Mouse (Mus musculus): ENCODE data around the gene 1700018B08Rik. TPM values are rescaled to one million over a fixed set of nuclear protein-coding genes. Genes with fewer than 3 reads are reported as not detected.

1700018B08Rik gene
- not detected for total RNA-seq (2021)
- long read RNA-seq, experiment 1: 0 reads
- long read RNA-seq, experiment 2: 0 reads

DNA sequence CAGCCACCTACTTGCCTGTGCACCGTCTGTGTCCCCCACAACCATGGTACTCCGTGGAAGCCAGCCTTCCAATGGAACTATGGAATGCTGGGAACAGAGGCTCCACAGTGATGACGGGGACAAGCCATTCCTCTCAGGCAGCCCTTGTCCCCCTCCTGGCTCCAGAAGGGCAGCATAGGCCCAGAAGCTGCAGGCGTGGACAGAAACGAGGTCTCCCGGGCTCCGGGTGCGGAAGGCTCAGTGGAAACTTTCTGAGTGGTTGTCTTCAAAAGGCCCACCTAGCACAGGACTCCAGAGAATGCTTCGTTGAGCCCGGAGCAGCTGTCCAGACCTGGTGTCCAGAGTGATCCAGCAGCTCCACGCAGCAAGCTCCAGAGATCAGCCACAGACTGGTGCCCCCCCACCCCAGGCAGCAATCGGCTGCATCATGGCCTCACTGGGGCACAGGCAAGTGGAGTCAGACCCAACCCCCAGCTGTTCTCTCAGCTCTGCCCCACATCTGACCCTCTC lies at the start of gene 1700018B08Rik:
Gene 1700018B08Rik (minus strand): TSS at position 45 of the 510 bp plus-strand sequence.
- DNase-seq (ENCODE audit: low spot score in 2 of 2): no peak

DNA sequence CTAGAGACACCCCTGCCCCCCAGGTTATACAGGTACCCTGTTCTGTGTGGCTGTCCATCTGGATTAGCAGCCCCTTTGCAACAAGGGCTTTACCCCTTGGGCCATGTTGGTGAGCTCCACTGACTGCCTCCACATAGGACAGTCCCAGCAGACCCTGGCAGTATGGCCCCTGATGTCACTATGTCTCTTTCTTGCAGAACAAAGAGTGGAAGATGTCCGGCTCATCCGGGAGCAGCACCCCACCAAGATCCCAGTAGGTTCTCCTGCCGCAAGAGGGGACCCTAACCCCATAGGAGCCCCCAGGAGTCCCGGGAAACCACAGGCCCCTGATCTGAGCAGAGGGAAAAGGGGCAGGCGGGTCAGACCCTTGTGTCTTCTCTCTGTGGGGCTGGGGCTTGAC lies 49.2 kb upstream of the 1700018B08Rik start:
- no peak for DNase-seq (ENCODE audit: low spot score in 2 of 2)

DNA sequence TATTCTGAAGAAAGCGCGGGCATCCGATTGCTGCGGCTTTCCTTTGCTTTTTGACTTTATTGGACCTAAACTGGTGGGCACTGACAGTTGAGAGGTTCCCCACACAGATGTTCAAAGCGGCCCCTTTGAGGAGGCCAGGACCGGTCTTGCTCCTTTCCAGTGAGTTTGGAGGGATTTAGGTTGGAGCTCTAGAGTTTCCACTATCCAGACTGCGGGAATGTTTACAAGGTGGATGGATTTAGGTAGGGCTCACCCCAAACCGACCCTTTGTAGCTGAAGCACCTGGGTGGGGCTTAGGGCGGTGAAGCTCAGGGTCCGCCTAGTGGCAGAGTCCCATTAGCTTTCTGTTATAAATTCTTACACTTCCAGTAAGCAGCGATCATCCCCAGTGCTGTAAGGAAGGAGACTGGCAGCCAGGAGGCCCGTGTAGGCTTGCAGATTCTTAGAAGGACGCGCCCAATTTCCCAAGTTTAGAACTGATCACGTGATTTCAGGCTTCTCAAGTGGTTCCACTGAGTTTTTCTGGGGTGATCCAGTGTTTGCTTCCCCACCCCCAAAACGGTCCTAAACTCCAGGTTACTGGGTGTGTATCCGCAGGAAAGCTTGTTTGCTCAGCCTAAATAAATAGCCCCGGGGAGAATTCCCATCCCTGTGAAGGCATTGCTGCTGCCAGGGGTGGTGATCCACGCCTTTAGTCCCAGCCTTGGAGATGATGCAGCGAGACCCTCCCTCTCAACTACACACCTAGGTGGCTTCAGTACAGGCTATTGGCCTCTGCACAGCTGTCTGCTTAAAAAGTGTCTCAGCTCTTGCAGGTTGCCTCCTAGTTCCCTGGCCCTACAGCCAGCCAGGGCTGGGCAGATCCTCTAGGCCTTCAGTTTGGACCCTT lies 47.3 kb upstream of the 1700018B08Rik start:
- DNase-seq (ENCODE audit: low spot score in 2 of 2): no peak

GRCm38 (mm10) chr8:121590203-121591177 lies 46.4 kb upstream of the 1700018B08Rik start, which contains the start of gene Map1lc3b:
Gene Map1lc3b (plus strand): TSS chr8:121590361.
- DNase-seq (ENCODE audit: low spot score in 2 of 2): peak; percentile 96 to 97

DNA sequence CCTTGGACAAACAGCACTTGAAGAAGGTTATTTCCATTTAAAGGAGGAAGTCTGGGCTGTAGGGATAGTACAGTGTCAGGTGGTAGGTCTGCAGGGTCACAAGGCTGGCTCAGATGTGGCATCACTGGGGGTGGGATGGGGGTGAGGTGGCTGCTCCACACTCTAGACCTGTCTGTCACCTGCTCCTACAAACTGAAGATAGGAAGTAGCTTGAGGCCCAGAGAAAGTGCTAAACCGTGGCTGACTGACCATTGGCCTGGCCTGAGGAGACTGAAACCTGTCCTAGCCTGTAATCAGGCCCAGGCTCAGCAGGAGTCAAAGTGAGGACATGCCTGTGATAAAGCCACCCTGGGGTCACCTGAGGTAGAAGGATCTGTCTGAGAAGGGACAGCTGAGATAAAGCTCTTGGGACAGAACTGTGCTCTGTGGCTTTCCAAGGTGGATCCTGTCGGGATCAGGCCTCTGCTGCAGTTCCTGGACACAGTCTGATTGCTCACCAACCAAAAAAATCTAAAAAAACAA lies 45.1 kb upstream of the 1700018B08Rik start:
- DNase-seq (ENCODE audit: low spot score in 2 of 2): no peak

- no peak for DNase-seq (ENCODE audit: low spot score in 2 of 2)
Observed at GRCm38 (mm10) chr8:121588750-121589149, 44.6 kb upstream of the 1700018B08Rik start.

GRCm38 (mm10) chr8:121585159-121585825 lies 41.2 kb upstream of the 1700018B08Rik start:
- DNase-seq (ENCODE audit: low spot score in 2 of 2): peak; percentile 100

GRCm38 (mm10) chr8:121584730-121585129 lies 40.6 kb upstream of the 1700018B08Rik start:
- no peak for DNase-seq (ENCODE audit: low spot score in 2 of 2)

DNA sequence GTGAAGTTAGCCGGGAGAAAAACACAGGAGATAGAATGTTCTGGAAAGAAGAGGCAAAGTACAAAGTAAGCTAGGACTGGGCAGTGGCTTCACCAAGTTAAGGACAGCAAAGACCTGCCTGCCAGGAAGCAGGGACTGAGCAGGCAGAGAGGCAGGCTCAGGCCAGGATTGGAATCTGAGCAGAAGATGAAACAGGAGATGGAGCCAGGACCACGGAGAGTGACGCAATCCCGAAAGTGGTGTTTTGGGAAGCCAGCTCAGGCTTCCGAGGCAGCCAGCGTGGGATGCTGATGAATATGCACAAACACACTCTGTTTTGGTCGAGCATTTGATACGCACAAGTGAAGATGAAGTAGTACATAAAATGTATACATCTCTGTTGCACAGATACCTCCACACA lies 39.5 kb upstream of the 1700018B08Rik start:
- DNase-seq (ENCODE audit: low spot score in 2 of 2): peak; percentile 43 to 59

- DNase-seq (ENCODE audit: low spot score in 2 of 2): no peak
Observed at GRCm38 (mm10) chr8:121580465-121580864, 36.3 kb upstream of the 1700018B08Rik start.

DNA sequence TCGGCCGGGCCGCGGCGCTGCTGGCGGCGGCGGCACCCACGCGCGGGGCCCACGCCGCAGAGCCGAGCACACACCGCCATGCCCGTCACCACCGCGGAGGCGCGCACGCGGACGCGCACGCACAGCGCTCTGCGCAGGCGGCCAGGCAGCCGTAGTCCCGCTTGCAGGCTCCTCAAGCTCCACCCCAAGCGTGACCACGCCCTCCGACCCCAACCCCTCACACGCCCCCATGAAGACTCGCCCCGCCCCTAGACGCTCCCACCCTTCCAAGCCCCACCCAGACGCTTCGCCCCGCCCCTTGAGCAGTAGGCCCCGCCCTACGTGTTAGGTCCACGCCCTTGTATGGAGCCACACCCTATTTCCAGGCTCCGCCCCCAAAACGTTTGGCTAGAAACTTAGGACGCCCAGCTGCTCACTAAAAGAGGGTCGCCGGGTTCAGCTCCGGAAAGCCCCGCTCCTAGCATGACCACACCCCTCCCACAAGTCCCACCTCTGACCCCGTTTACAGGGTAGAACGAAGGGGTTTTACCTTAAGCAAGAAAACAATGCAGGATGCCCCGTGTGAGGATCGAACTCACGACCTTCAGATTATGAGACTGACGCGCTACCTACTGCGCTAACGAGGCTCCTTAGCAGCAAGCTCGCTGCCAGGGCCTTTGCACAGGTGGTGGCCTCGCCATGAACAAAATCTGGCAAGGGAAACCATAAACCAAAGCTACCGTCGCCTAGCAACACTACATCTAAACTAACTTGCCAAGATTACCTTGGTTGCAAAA lies 34.7 kb upstream of the 1700018B08Rik start, which contains the start of gene Fbxo31:
Gene Fbxo31 (minus strand): TSS at position 131 of the 776 bp plus-strand sequence.
- DNase-seq (ENCODE audit: low spot score in 2 of 2): peak; percentile 90 to 95

GRCm38 (mm10) chr8:121577751-121578675 lies 33.9 kb upstream of the 1700018B08Rik start:
- no peak for DNase-seq (ENCODE audit: low spot score in 2 of 2)

DNA sequence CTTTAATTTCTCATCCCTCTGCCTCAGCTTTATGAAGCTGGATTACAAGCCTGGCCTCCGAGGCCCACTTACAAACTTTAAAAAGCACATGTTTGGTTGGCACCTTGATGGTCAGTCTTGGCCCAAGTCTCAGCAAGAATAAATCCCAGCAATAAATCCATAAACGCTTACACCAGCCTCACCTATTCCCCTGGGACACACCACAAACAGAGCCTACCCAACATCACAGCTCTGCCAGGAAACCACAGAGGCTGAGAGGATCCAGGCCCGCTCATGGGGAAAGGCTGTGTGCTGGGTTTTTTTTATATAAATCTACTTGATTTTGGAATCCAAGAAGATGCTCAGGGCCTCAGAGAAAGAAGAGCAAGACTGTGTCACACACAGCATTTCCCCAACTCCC lies 31.5 kb upstream of the 1700018B08Rik start:
- no peak for DNase-seq (ENCODE audit: low spot score in 2 of 2)

- DNase-seq (ENCODE audit: low spot score in 2 of 2): no peak
Observed at GRCm38 (mm10) chr8:121573275-121573674, 29.2 kb upstream of the 1700018B08Rik start.

- no peak for DNase-seq (ENCODE audit: low spot score in 2 of 2)
Observed at GRCm38 (mm10) chr8:121572121-121572520, 28.0 kb upstream of the 1700018B08Rik start.

GRCm38 (mm10) chr8:121570801-121571200 lies 26.7 kb upstream of the 1700018B08Rik start:
- DNase-seq (ENCODE audit: low spot score in 2 of 2): no peak

DNA sequence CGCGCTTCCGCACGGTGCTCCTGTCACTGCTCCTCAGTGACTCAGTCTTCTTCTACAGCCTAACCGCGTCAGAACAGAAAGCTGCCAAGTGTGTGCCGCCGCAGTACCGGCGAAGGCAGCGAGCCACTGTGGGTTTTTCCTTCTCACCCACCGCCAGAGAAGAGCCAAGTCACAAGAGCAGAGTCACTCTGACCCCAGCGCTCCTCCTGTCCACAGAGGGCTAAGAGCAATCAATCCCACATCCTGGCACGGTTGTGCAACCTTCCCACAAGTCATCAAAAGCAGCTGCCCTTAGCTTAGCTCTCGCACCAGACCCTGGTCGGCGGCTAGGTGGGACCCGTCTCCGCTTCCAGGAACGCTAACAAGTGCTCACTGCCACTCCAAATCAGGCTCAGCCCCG lies 26.2 kb upstream of the 1700018B08Rik start:
- peak; percentile 51 to 61 for DNase-seq (ENCODE audit: low spot score in 2 of 2)

DNA sequence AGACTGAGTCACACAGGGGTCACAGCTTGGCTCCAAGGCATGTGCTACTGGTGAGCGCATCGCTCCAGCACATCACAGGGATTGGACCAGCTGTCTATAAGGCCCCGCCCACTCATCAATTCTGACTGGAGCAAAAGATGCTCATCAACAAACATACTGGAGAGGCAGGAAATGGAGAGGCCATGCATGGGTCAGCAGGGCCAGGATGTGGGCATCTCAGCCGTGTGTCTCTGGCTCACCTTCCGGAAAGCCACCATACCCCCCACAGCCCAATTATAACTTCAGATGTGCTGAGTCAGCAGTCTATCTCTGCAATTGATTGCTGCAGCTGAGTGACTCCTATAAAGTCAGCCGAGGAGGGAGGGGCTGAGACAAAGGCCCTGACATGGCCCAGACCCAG lies 24.2 kb upstream of the 1700018B08Rik start:
- no peak for DNase-seq (ENCODE audit: low spot score in 2 of 2)
